Mouse (Mus musculus) testis, adult 2 months (tissue): ENCODE data around the gene Prr14. TPM values are rescaled to one million over a fixed set of nuclear protein-coding genes. Genes with fewer than 3 reads are reported as not detected.
"Not testable (repeated sequence)": the region's sequence is repeated elsewhere in the genome, so short reads cannot be mapped to it uniquely, and the experiment has no call there.

Source experiments
- H3K27ac ChIP-seq: fragments of 200-500 bp; 2 replicates; pipeline ENCODE4 v1.5.1; 2012; ENCODE audit warnings: low read depth, low read length; ENCODE audit not compliant: control insufficient read depth, insufficient read depth
- H3K27me3 ChIP-seq: fragments of 200-500 bp; 2 replicates; pipeline ENCODE4 v1.6.1; 2012; ENCODE audit warnings: mild to moderate bottlenecking, low read length, moderate library complexity; ENCODE audit not compliant: control insufficient read depth, insufficient read depth
- H3K36me3 ChIP-seq: fragments of 200-500 bp; 2 replicates; pipeline ENCODE4 v1.6.1; 2012; ENCODE audit warnings: mild to moderate bottlenecking, low read length; ENCODE audit not compliant: control insufficient read depth, insufficient read depth
- H3K4me1 ChIP-seq: fragments of 200-500 bp; 2 replicates; pipeline ENCODE4 v1.6.1; 2012; ENCODE audit warnings: low read length; ENCODE audit not compliant: control insufficient read depth, insufficient read depth
- H3K4me3 ChIP-seq: fragments of 200-500 bp; 2 replicates; pipeline ENCODE4 v1.5.1; 2012; ENCODE audit warnings: low read depth, mild to moderate bottlenecking, low read length, moderate library complexity, mixed read lengths; ENCODE audit not compliant: control insufficient read depth
- CTCF ChIP-seq: fragments of 200-500 bp; IDR thresholded peaks from 2 replicates; pipeline ENCODE4 v1.5.1; 2012; ENCODE audit warnings: low read depth, mild to moderate bottlenecking, inconsistent platforms, low read length, moderate library complexity; ENCODE audit not compliant: control insufficient read depth, insufficient read depth, insufficient replicate concordance
- POLR2A ChIP-seq: fragments of 200-500 bp; IDR thresholded peaks from 2 replicates; pipeline ENCODE4 v1.6.1; 2012; ENCODE audit warnings: low read depth, mild to moderate bottlenecking, inconsistent platforms, low read length, moderate library complexity; ENCODE audit not compliant: control insufficient read depth
- polyA plus RNA-seq: library from polyadenylated mRNA; depleted of rRNA; stranded (reverse); fragments of >200 nt; gene quantifications from 2 replicates; pipeline ENCODE4 v1.2.3, GENCODE M21; 2012; rRNA removed

Prr14 gene
- polyA plus RNA-seq: 55.4 and 58.4 TPM in 2 replicates

- H3K4me1 ChIP-seq, H3K27me3 ChIP-seq, H3K36me3 ChIP-seq: not testable (repeated sequence)
- peak within 1 kb of the TSS; percentile 43 for H3K4me3 ChIP-seq
- H3K27ac ChIP-seq: peak within 1 kb of the TSS; percentile 32; the same call in 1 of the 2 replicates
These were observed at the start of gene Prr14 for GRCm38 (mm10) chr7:127459311-127459710. TSS of gene Prr14 (plus strand) at chr7:127459611.

- peaks cover 4% of the 10 kb centered on the region for H3K4me1 ChIP-seq
- no peak overlapping the region for H3K27ac ChIP-seq
- no peaks in the 10 kb centered on the region for H3K27me3 ChIP-seq
- TF ChIP-seq POLR2A (no peak), CTCF (no peak)
- H3K4me3 ChIP-seq: peak overlapping the region; percentile 16; the same call in 1 of the 2 replicates
- H3K36me3 ChIP-seq: no peaks in the 10 kb centered on the region
These were observed 48.0 kb upstream of the Prr14 start for GRCm38 (mm10) chr7:127411418-127411817.

- Histone ChIP-seq H3K4me1 (peaks cover 12% of the 10 kb centered on the region), H3K4me3 (peak within 1 kb of the TSS; percentile 96), H3K27me3 (no peaks in the 10 kb centered on the region), H3K27ac (peak within 1 kb of the TSS; percentile 90), H3K36me3 (no peaks in the 10 kb centered on the region)
- TF ChIP-seq POLR2A (peak; percentile 92), CTCF (no peak)
These were observed 37.8 kb upstream of the Prr14 start, which contains the start of gene Zfp688 for GRCm38 (mm10) chr7:127421388-127422191. TSS of gene Zfp688 (minus strand) at chr7:127422068.

- Histone ChIP-seq H3K36me3 (no peaks in the 10 kb centered on the region), H3K27ac (peak overlapping the region; percentile 90)
- TF ChIP-seq POLR2A: no peak
- TF ChIP-seq CTCF: no peak
These were observed 37.2 kb upstream of the Prr14 start for GRCm38 (mm10) chr7:127422247-127422646.

GRCm38 (mm10) chr7:127425291-127425690 is 34.1 kb upstream of the Prr14 start:
- no peak for TF ChIP-seq POLR2A
- Histone ChIP-seq H3K4me3 (peak overlapping the region; percentile 29), H3K36me3 (no peaks in the 10 kb centered on the region), H3K27me3 (no peaks in the 10 kb centered on the region), H3K4me1 (peaks cover 12% of the 10 kb centered on the region), H3K27ac (no peak overlapping the region)

More at GRCm38 (mm10) chr7:127422247-127422646, 37.2 kb upstream of the Prr14 start:
- Histone ChIP-seq H3K4me3 (peak overlapping the region; percentile 96), H3K27me3 (no peaks in the 10 kb centered on the region), H3K4me1 (peaks cover 12% of the 10 kb centered on the region)

- Histone ChIP-seq H3K4me1 (peaks cover 12% of the 10 kb centered on the region), H3K27me3 (no peaks in the 10 kb centered on the region), H3K4me3 (no peak overlapping the region; the same call in 1 of the 2 replicates), H3K27ac (peak overlapping the region; percentile 8; the same call in 1 of the 2 replicates), H3K36me3 (no peaks in the 10 kb centered on the region)
- TF ChIP-seq POLR2A (no peak), CTCF (no peak)
These were observed 33.5 kb upstream of the Prr14 start for GRCm38 (mm10) chr7:127425911-127426310.

- no peak for TF ChIP-seq POLR2A
- TF ChIP-seq CTCF: no peak
- H3K4me1 ChIP-seq: peaks cover 10% of the 10 kb centered on the region
- no peak overlapping the region for H3K4me3 ChIP-seq
These were observed 33.1 kb upstream of the Prr14 start for GRCm38 (mm10) chr7:127426354-127426753.

More at GRCm38 (mm10) chr7:127426354-127426753, 33.1 kb upstream of the Prr14 start:
- Histone ChIP-seq H3K36me3 (no peaks in the 10 kb centered on the region), H3K27me3 (no peaks in the 10 kb centered on the region), H3K27ac (no peak overlapping the region)
